Mouse (Mus musculus): ENCODE data around the gene Dhcr7.

- TF ChIP-seq MYOG (IDR thresholded peaks at IDR 0.05; ENCODE audit: control insufficient read depth in 1 of 3, insufficient read depth in 1 of 3, insufficient read length in 2 of 3, low read depth in 2 of 3): no peak
- TF ChIP-seq POLR2A (IDR thresholded peaks at IDR 0.05; ENCODE audit: insufficient read length, low read depth): peak; percentile 27
- no peak for TF ChIP-seq TCF3 (IDR thresholded peaks at IDR 0.05; ENCODE audit: insufficient read length, low read depth)
- no peak for TF ChIP-seq MAX (IDR thresholded peaks at IDR 0.05; ENCODE audit: low read depth)
- TF ChIP-seq POLR2AphosphoS2 (IDR thresholded peaks at IDR 0.05; ENCODE audit: insufficient read length, low read depth): no peak
- peak; percentile 43 for TF ChIP-seq USF1 (IDR thresholded peaks at IDR 0.05; ENCODE audit: low read depth)
- TF ChIP-seq E2F4 (IDR thresholded peaks at IDR 0.05; ENCODE audit: insufficient read depth): no peak
Observed at GRCm38 (mm10) chr7:143832196-143832595, 9.3 kb downstream of the Dhcr7 start.

Data from myocyte (in vitro differentiated cells).